Mouse (Mus musculus): ENCODE measurements around the gene Mfng.
A peak's percentile ranks its signal among the peaks of the same experiment; 100 is the strongest.

The Mfng gene

GRCm38 (mm10) chr15:78713751-78714150 is 59.5 kb downstream of the Mfng start:
- no peak for DNase-seq

GRCm38 (mm10) chr15:78712335-78713258 is 60.7 kb downstream of the Mfng start:
- peak; percentile 52 to 64 for DNase-seq

GRCm38 (mm10) chr15:78711935-78712334 is 61.3 kb downstream of the Mfng start:
- DNase-seq, result no peak

DNA sequence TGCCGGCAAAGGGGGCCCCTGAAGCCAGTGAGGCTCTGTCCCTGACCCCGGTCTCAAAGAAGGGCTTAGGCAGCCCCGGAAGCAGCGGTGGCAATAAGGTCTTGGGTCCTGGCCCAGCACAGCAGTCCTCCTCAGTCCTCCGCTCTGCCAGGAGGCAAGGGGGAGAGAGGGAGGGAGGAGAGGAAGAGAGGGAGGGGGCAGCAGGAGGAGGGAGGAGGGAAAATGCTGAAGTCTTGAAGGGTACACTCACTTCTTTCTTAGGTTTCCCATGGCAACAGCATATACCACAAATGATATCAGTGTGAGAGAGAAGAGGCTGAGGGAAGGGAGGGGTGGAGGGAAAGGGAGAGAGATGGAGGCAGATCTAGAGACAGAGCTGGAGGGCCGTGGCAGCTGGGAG is 62.6 kb downstream of the Mfng start:
- DNase-seq, result no peak

DNA sequence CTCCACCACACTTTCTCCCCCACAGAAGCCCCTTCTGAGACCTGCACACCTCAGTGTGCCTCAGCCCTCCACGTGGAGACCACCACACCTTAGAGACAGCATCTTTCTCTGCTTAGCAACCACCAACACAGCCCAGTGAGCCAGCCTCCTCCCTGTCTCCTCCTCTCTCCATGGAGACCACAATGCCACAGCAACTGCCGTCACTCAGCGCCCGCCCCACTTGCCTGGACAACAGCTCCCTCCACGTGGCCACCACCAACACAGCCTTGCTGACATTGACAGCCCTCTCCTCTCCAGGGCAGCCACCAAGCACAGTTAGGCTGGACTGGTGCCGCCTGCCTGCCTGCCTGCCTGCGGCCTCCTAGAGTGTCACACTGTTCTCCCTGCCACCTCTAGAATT is 63.5 kb downstream of the Mfng start:
- no peak for DNase-seq

- DNase-seq, result no peak
Measured at GRCm38 (mm10) chr15:78706630-78707029, 66.6 kb downstream of the Mfng start.

All from thymus, postnatal 36 days (tissue).